Mouse (Mus musculus) frontal cortex, adult (tissue): ENCODE results near the gene Igdcc4.
A peak's percentile ranks its signal among the peaks of the same experiment; 100 is the strongest.

Experiments used
- ATAC-seq: cut with Nextera tagmentation; 2 replicates; pipeline ENCODE4 v1.9.2; 2017; ENCODE audit warnings: mild to moderate bottlenecking, moderate library complexity, mixed read lengths; ENCODE audit not compliant: low TSS enrichment

Igdcc4 gene

GRCm38 (mm10) chr9:65109132-65110072 lies 8.1 kb downstream of the Igdcc4 start:
- peak; percentile 89 for ATAC-seq

GRCm38 (mm10) chr9:65111698-65112097 lies 10.4 kb downstream of the Igdcc4 start:
- no peak for ATAC-seq

GRCm38 (mm10) chr9:65113694-65114093 lies 12.4 kb downstream of the Igdcc4 start:
- no peak for ATAC-seq

GRCm38 (mm10) chr9:65115891-65116290 lies 14.6 kb downstream of the Igdcc4 start:
- no peak for ATAC-seq

GRCm38 (mm10) chr9:65117516-65117915 lies 16.2 kb downstream of the Igdcc4 start:
- no peak for ATAC-seq

- peak; percentile 70 for ATAC-seq
Observed at GRCm38 (mm10) chr9:65120935-65121334, 19.6 kb downstream of the Igdcc4 start.

- peak; percentile 85 for ATAC-seq
Observed at GRCm38 (mm10) chr9:65122545-65122944, 21.3 kb downstream of the Igdcc4 start.

GRCm38 (mm10) chr9:65123552-65124168 lies 22.4 kb downstream of the Igdcc4 start:
- no peak for ATAC-seq

- no peak for ATAC-seq
Observed at GRCm38 (mm10) chr9:65128123-65128815, 27.0 kb downstream of the Igdcc4 start.

- no peak for ATAC-seq
Observed at GRCm38 (mm10) chr9:65131717-65132116, 30.4 kb downstream of the Igdcc4 start.

- 0 out of 2 replicates have a peak, but pooled peaks have one; percentile 39 for ATAC-seq
Observed at GRCm38 (mm10) chr9:65133739-65134138, 32.5 kb downstream of the Igdcc4 start.

- no peak for ATAC-seq
Observed at GRCm38 (mm10) chr9:65135126-65135525, 33.8 kb downstream of the Igdcc4 start.

- ATAC-seq = no peak
Observed at GRCm38 (mm10) chr9:65140491-65140890, 39.2 kb downstream of the Igdcc4 start.

- ATAC-seq = peak; percentile 41; the same call in 1 of the 2 replicates
Observed at GRCm38 (mm10) chr9:65140936-65141305, 39.6 kb downstream of the Igdcc4 start, which contains the start of gene Igdcc3. Gene Igdcc3, plus strand, starts transcription at chr9:65141189.

- ATAC-seq = peak; percentile 80
Observed at GRCm38 (mm10) chr9:65141306-65141975, 40.2 kb downstream of the Igdcc4 start.

GRCm38 (mm10) chr9:65141976-65142318 lies 40.7 kb downstream of the Igdcc4 start:
- peak; percentile 25; the same call in 1 of the 2 replicates for ATAC-seq

- ATAC-seq = no peak
Observed at GRCm38 (mm10) chr9:65142399-65142798, 41.1 kb downstream of the Igdcc4 start.

GRCm38 (mm10) chr9:65146001-65146400 lies 44.7 kb downstream of the Igdcc4 start:
- ATAC-seq = no peak

- no peak for ATAC-seq
Observed at GRCm38 (mm10) chr9:65148507-65148906, 47.2 kb downstream of the Igdcc4 start.

- ATAC-seq = no peak
Observed at GRCm38 (mm10) chr9:65152711-65153330, 51.5 kb downstream of the Igdcc4 start.

GRCm38 (mm10) chr9:65153331-65153711 lies 52.0 kb downstream of the Igdcc4 start:
- no peak for ATAC-seq
